Mouse (Mus musculus) retina, embryonic 14.5 days (tissue): ENCODE results near the gene Rnf123.

ENCODE experiments used
- DNase-seq: peaks from one replicate; pipeline ENCODE4 v3.0.0-alpha.2; 2015; ENCODE audit warnings: low spot score

The Rnf123 gene

GRCm38 (mm10) chr9:108062142-108062541 is 21.0 kb downstream of the Rnf123 start:
- DNase-seq, result peak; percentile 53

- DNase-seq, result no peak
Observed at GRCm38 (mm10) chr9:108058291-108058690, 24.9 kb downstream of the Rnf123 start.

GRCm38 (mm10) chr9:108057262-108057562 is 25.9 kb downstream of the Rnf123 start:
- no peak for DNase-seq

- DNase-seq, result no peak
Observed at GRCm38 (mm10) chr9:108056361-108057261, 26.5 kb downstream of the Rnf123 start.

GRCm38 (mm10) chr9:108055661-108056237 is 27.4 kb downstream of the Rnf123 start:
- DNase-seq, result no peak

GRCm38 (mm10) chr9:108055061-108055460 is 28.1 kb downstream of the Rnf123 start:
- no peak for DNase-seq

GRCm38 (mm10) chr9:108054331-108055040 is 28.7 kb downstream of the Rnf123 start:
- DNase-seq, result no peak

- no peak for DNase-seq
Observed at GRCm38 (mm10) chr9:108053665-108054225, 29.4 kb downstream of the Rnf123 start.

- peak; percentile 99 for DNase-seq
Observed at GRCm38 (mm10) chr9:108052885-108053664, 30.1 kb downstream of the Rnf123 start, which contains the start of gene Amigo3. Gene Amigo3 (plus strand): TSS chr9:108053159.

- no peak for DNase-seq
Observed at GRCm38 (mm10) chr9:108052411-108052810, 30.7 kb downstream of the Rnf123 start.

GRCm38 (mm10) chr9:108051931-108052220 is 31.3 kb downstream of the Rnf123 start:
- no peak for DNase-seq

- DNase-seq, result no peak
Observed at GRCm38 (mm10) chr9:108051184-108051930, 31.8 kb downstream of the Rnf123 start.

GRCm38 (mm10) chr9:108049561-108050251 is 33.4 kb downstream of the Rnf123 start:
- no peak for DNase-seq

- peak; percentile 94 for DNase-seq
Observed at GRCm38 (mm10) chr9:108049016-108049455, 34.1 kb downstream of the Rnf123 start, which contains the start of gene Gmppb. Gene Gmppb (plus strand): TSS chr9:108049242.

- DNase-seq, result no peak
Observed at GRCm38 (mm10) chr9:108048566-108048955, 34.6 kb downstream of the Rnf123 start.

GRCm38 (mm10) chr9:108047601-108048565 is 35.3 kb downstream of the Rnf123 start:
- DNase-seq, result no peak

GRCm38 (mm10) chr9:108046582-108046981 is 36.6 kb downstream of the Rnf123 start:
- no peak for DNase-seq

GRCm38 (mm10) chr9:108044751-108045492 is 38.2 kb downstream of the Rnf123 start:
- no peak for DNase-seq
